Mouse (Mus musculus): Measurements from ENCODE around the gene Map3k20. TPM values are rescaled to one million over a fixed set of nuclear protein-coding genes. Genes with fewer than 3 reads are reported as not detected.

Map3k20 gene
- polyA plus RNA-seq, 1 experiment: 8.5 TPM

DNA sequence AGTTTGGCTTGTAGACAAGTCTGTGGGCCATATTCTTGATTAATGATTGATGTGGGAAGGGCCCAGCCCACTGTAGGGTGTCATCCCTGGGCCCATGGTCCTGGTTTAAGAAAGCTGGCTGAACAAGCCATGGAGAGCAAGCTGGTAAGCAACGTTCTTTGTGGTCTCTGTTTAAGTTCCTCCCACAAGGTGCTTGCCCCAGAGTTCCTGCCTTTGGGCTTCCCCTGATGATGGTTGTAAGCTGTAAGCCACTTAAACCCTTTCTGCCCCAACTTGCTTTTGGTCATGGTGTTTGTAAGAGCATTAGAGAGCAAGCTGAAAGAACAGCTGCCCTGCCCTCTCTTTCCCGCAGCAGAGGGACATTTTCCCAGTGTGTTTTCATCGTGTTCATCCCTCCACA is 43.0 kb downstream of the Map3k20 start:
- H3K4me1 ChIP-seq (ENCODE audit: control insufficient read depth, insufficient read depth, low read length): peaks cover 3% of the 10 kb centered on the region; the same call in 1 of the 2 replicates
- TF ChIP-seq CTCF (IDR thresholded peaks at IDR 0.05; ENCODE audit: control insufficient read depth, insufficient read depth, low read length): no peak
- TF ChIP-seq POLR2A (IDR thresholded peaks at IDR 0.05; ENCODE audit: borderline replicate concordance, control insufficient read depth, low read depth, low read length): no peak
- H3K4me3 ChIP-seq (replicated peaks; ENCODE audit: control insufficient read depth, low read depth, low read length): no peak overlapping the region
- whole genome bisulfite sequencing: 47% methylated on average over 3 of the region's 3 CpGs
- peak overlapping the region; percentile 18; the same call in 1 of the 2 replicates for H3K27ac ChIP-seq (ENCODE audit: control insufficient read depth, insufficient read depth, low read depth, low read length, poor library complexity)

- TF ChIP-seq POLR2A (IDR thresholded peaks at IDR 0.05; ENCODE audit: borderline replicate concordance, control insufficient read depth, low read depth, low read length) (no peak), CTCF (IDR thresholded peaks at IDR 0.05; ENCODE audit: control insufficient read depth, insufficient read depth, low read length) (no peak)
- peaks cover 3% of the 10 kb centered on the region; the same call in 1 of the 2 replicates for H3K4me1 ChIP-seq (ENCODE audit: control insufficient read depth, insufficient read depth, low read length)
- H3K4me3 ChIP-seq (replicated peaks; ENCODE audit: control insufficient read depth, low read depth, low read length): no peak overlapping the region
- no peak overlapping the region; the same call in 1 of the 2 replicates for H3K27ac ChIP-seq (ENCODE audit: control insufficient read depth, insufficient read depth, low read depth, low read length, poor library complexity)
- 11% methylated on average over 12 of the region's 12 CpGs for WGBS
Measured at GRCm38 (mm10) chr2:72330955-72331481, 45.6 kb downstream of the Map3k20 start.

DNA sequence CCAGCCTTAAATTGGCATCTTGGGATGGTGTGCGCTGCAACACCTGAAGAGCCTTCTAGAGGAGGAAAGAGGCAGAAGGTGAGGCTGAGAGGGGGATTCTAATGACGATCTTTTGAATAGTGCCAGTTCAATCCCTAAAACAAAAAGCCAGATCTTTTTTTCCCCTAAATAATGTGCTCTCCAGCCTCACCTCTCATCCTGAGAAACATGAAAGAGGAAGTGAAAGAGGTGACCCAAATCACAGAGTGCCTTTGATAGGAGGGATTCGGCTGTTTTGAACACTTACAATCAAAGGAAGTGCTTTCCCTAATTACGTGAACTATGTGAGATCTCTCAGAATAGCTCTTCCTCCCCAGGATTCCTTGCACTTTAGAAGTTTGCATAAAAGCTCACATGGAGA is 46.6 kb downstream of the Map3k20 start:
- Histone ChIP-seq H3K4me1 (ENCODE audit: control insufficient read depth, insufficient read depth, low read length) (peaks cover 3% of the 10 kb centered on the region; the same call in 1 of the 2 replicates), H3K27ac (ENCODE audit: control insufficient read depth, insufficient read depth, low read depth, low read length, poor library complexity) (no peak overlapping the region), H3K4me3 (replicated peaks; ENCODE audit: control insufficient read depth, low read depth, low read length) (no peak overlapping the region)
- no peak for TF ChIP-seq CTCF (IDR thresholded peaks at IDR 0.05; ENCODE audit: control insufficient read depth, insufficient read depth, low read length)
- no peak for TF ChIP-seq POLR2A (IDR thresholded peaks at IDR 0.05; ENCODE audit: borderline replicate concordance, control insufficient read depth, low read depth, low read length)
- 50% methylated on average over 4 of the region's 4 CpGs for WGBS

GRCm38 (mm10) chr2:72333210-72333609 is 47.8 kb downstream of the Map3k20 start:
- Histone ChIP-seq H3K4me1 (ENCODE audit: control insufficient read depth, insufficient read depth, low read length) (peaks cover 3% of the 10 kb centered on the region; the same call in 1 of the 2 replicates), H3K27ac (ENCODE audit: control insufficient read depth, insufficient read depth, low read depth, low read length, poor library complexity) (no peak overlapping the region), H3K4me3 (replicated peaks; ENCODE audit: control insufficient read depth, low read depth, low read length) (no peak overlapping the region)
- TF ChIP-seq CTCF (IDR thresholded peaks at IDR 0.05; ENCODE audit: control insufficient read depth, insufficient read depth, low read length) (no peak), POLR2A (IDR thresholded peaks at IDR 0.05; ENCODE audit: borderline replicate concordance, control insufficient read depth, low read depth, low read length) (no peak)
- 18% methylated on average over 3 of the region's 3 CpGs for WGBS

- no peak overlapping the region for H3K4me3 ChIP-seq (replicated peaks; ENCODE audit: control insufficient read depth, low read depth, low read length)
- H3K27ac ChIP-seq (ENCODE audit: control insufficient read depth, insufficient read depth, low read depth, low read length, poor library complexity): no peak overlapping the region
- no peaks in the 10 kb centered on the region; the same call in 1 of the 2 replicates for H3K4me1 ChIP-seq (ENCODE audit: control insufficient read depth, insufficient read depth, low read length)
- 65% methylated on average over 3 of the region's 3 CpGs for WGBS
- TF ChIP-seq CTCF (IDR thresholded peaks at IDR 0.05; ENCODE audit: control insufficient read depth, insufficient read depth, low read length): no peak
- no peak for TF ChIP-seq POLR2A (IDR thresholded peaks at IDR 0.05; ENCODE audit: borderline replicate concordance, control insufficient read depth, low read depth, low read length)
Measured at GRCm38 (mm10) chr2:72336840-72337239, 51.4 kb downstream of the Map3k20 start.

- TF ChIP-seq POLR2A (IDR thresholded peaks at IDR 0.05; ENCODE audit: borderline replicate concordance, control insufficient read depth, low read depth, low read length) (no peak), CTCF (IDR thresholded peaks at IDR 0.05; ENCODE audit: control insufficient read depth, insufficient read depth, low read length) (no peak)
- H3K4me3 ChIP-seq (replicated peaks; ENCODE audit: control insufficient read depth, low read depth, low read length): no peak overlapping the region
- 82% methylated on average over 3 of the region's 3 CpGs for WGBS
- no peak overlapping the region for H3K27ac ChIP-seq (ENCODE audit: control insufficient read depth, insufficient read depth, low read depth, low read length, poor library complexity)
- H3K4me1 ChIP-seq (ENCODE audit: control insufficient read depth, insufficient read depth, low read length): no peaks in the 10 kb centered on the region
Measured at GRCm38 (mm10) chr2:72345281-72345680, 59.8 kb downstream of the Map3k20 start.

GRCm38 (mm10) chr2:72351329-72351728 is 65.9 kb downstream of the Map3k20 start:
- no peak for TF ChIP-seq POLR2A (IDR thresholded peaks at IDR 0.05; ENCODE audit: borderline replicate concordance, control insufficient read depth, low read depth, low read length)
- TF ChIP-seq CTCF (IDR thresholded peaks at IDR 0.05; ENCODE audit: control insufficient read depth, insufficient read depth, low read length): no peak
- H3K27ac ChIP-seq (ENCODE audit: control insufficient read depth, insufficient read depth, low read depth, low read length, poor library complexity): no peak overlapping the region
- 37% methylated on average over 5 of the region's 5 CpGs for WGBS
- no peaks in the 10 kb centered on the region; the same call in none of the 2 replicates for H3K4me1 ChIP-seq (ENCODE audit: control insufficient read depth, insufficient read depth, low read length)
- no peak overlapping the region for H3K4me3 ChIP-seq (replicated peaks; ENCODE audit: control insufficient read depth, low read depth, low read length)

DNA sequence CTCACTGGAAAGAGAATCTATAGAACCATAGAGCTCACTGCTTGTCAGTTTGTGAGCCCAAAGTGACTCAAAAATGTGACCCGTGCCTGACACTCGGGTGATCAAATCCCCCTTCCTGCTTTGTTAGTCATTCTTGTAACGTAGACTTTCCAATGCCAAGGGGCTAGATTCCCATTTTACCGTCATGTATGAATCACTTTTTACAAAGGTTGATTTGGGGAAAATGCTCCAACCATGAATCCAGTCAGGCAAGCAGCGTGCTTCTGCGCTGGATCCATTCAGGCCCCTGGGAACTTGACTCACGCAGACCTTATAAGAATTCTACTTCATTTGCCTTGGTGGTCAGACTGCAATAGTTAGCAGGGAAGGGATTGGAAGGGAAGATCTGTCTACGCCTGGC is 66.3 kb downstream of the Map3k20 start:
- Histone ChIP-seq H3K27ac (ENCODE audit: control insufficient read depth, insufficient read depth, low read depth, low read length, poor library complexity) (no peak overlapping the region), H3K4me3 (replicated peaks; ENCODE audit: control insufficient read depth, low read depth, low read length) (no peak overlapping the region), H3K4me1 (ENCODE audit: control insufficient read depth, insufficient read depth, low read length) (no peaks in the 10 kb centered on the region; the same call in none of the 2 replicates)
- TF ChIP-seq CTCF (IDR thresholded peaks at IDR 0.05; ENCODE audit: control insufficient read depth, insufficient read depth, low read length) (no peak), POLR2A (IDR thresholded peaks at IDR 0.05; ENCODE audit: borderline replicate concordance, control insufficient read depth, low read depth, low read length) (no peak)
- 89% methylated on average over 8 of the region's 8 CpGs for WGBS

- Histone ChIP-seq H3K4me3 (replicated peaks; ENCODE audit: control insufficient read depth, low read depth, low read length) (no peak overlapping the region), H3K27ac (ENCODE audit: control insufficient read depth, insufficient read depth, low read depth, low read length, poor library complexity) (no peak overlapping the region), H3K4me1 (ENCODE audit: control insufficient read depth, insufficient read depth, low read length) (no peaks in the 10 kb centered on the region; the same call in none of the 2 replicates)
- TF ChIP-seq POLR2A (IDR thresholded peaks at IDR 0.05; ENCODE audit: borderline replicate concordance, control insufficient read depth, low read depth, low read length): no peak
- no peak for TF ChIP-seq CTCF (IDR thresholded peaks at IDR 0.05; ENCODE audit: control insufficient read depth, insufficient read depth, low read length)
Measured at GRCm38 (mm10) chr2:72352756-72353155, 67.3 kb downstream of the Map3k20 start.

All from bone marrow, adult 2 months (tissue).